Mouse (Mus musculus) C2C12 (cell line): ENCODE data around the gene C2cd2.

Source experiments
- CTCF ChIP-seq: IDR thresholded peaks from one replicate; pipeline ENCODE4 v1.5.1; 2011; ENCODE audit not compliant: control insufficient read depth, insufficient read depth, insufficient read length
- MAX ChIP-seq: IDR thresholded peaks from one replicate; pipeline ENCODE4 v1.6.1; 2011; ENCODE audit warnings: mild to moderate bottlenecking, control low read depth

DNA sequence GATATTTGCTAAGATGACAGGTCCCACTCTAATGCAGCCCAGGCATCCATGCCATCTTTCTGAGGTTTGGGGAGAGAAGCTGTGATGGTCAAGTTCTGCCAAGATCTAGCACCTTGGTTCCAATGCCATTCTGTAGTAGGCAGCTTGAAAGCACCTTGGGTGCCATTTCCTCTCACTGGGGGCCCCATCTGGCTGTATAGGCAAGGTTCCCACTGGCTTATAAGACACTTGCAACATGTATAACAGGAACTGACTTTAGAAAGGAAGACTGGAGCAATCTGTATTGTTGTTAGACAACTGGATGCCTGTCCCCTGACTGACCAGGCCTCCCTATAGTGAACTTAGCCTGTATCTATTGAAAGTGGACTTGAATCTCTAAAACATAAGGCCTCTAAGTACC lies 74.6 kb downstream of the C2cd2 start:
- TF ChIP-seq CTCF, result no peak
- TF ChIP-seq MAX, result no peak
